Mouse (Mus musculus) adrenal gland (tissue): ENCODE results near the gene Fcho1.

Experiments
- intact Hi-C: fragments of 180-260 bp; cut with DNase I; formaldehyde crosslinking; loops from one replicate; pipeline ENCODE4 v1.15.1; 2025

Fcho1 gene

DNA sequence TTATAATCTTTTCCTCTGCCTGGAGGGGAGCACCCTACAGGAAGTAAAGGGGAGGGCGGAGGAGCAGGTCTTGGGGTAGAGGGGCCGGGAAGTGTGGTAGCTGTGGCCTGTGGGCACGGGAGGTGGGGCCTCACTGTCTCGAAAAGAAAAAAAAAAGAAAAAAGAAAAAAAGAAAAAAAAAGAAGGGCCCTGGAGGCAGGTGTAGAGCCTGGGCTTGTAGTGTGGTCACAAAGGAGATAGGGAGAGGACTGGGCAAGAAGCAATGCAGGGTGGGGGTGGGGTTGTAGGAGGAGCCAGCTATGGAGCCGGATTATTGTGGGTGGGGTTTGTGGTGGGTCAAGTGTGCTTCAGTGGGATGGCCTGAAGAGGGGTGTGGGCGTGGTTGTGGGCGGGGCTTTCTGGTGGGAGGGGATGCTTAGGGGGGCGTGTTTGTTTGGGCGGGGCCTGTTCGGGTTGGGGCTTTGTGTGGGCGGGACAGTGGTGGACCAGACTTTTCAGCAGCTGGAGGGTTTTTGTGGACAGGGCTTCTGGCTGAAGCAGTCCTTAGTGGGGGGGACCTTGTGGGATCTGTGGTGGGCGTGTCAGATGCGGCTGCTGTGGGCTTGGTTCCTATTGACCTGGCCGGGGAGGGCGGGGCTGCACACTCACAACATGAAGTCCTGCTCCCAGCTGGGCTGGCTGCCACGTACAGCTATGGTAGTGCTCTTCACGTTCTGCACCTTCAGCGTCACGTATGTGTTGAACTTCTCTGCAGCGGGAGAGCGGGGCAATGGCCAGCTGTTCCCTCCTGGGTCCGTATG is 60.0 kb downstream of the Fcho1 start:
- intact Hi-C loops, result no loop called here

GRCm38 (mm10) chr8:71660325-71661120 is 65.0 kb downstream of the Fcho1 start:
- intact Hi-C loops, result loop anchor here (1.0 to 5.0 kb wide), 3 partner anchors 48 to 99 kb away; partner anchors contain the start of genes Colgalt1 and Fam129c

DNA sequence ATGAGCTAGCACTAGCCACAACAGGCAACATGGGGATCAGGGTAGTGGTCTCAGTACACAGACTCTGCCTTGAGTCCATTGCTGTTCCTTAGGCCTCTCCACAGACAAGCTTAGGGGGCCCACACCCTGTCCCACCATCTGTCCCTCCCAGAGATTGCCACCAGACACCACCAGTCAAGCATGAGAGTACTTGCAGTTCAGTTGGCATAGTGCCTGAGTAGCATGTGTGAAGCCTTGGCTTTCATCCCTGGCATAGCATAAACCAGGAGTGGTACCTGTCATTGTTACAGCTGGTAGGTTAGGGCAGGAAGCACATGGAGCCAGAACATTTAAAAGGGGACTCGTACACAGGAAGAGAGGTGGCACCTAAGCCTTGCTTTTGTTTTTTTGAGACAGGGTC is 65.8 kb downstream of the Fcho1 start:
- intact Hi-C loops, result loop anchor here (2.0 to 10.0 kb wide), 3 partner anchors 47 to 215 kb away; partner anchors contain the start of genes Colgalt1 and Fam129c

DNA sequence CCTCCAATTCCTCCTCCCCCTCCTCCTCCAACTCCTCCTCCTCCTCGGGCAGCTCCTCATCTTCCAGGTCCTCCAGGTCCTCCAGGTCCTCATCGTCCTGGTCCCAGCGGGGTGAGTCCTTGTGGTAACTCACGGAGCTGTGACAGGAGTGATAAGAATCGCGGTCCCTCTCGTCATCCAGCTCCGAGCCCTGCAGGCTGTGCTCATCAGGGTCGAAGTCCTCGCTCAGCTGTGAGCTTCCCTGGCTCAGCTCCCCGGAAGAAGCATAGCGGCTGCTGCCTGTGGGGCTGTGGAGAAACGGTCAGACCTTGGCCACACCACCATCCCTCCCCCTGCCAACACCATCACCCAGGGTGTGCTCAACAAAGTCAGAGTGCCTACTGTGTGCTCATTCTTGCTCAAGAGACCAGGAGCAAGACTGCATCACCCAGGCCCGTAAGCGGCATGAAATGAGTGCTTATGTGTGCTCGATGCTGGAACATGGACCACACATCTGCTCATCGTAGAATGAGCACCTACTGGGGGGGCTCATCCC is 66.9 kb downstream of the Fcho1 start:
- intact Hi-C loops, result loop anchor here (10.0 kb wide), 1 partner anchor 214 kb away; no protein-coding TSS in a partner anchor
